Mouse (Mus musculus) WW6 (cell line): Measurements from ENCODE around the gene Gstz1.
"Not testable (repeated sequence)": the region's sequence is repeated elsewhere in the genome, so short reads cannot be mapped to it uniquely, and the experiment has no call there.

Experiments
- DNase-seq: peaks from one replicate; pipeline ENCODE4 v3.0.0-alpha.2; 2013; ENCODE audit warnings: low read depth, low spot score

Gstz1 gene

DNA sequence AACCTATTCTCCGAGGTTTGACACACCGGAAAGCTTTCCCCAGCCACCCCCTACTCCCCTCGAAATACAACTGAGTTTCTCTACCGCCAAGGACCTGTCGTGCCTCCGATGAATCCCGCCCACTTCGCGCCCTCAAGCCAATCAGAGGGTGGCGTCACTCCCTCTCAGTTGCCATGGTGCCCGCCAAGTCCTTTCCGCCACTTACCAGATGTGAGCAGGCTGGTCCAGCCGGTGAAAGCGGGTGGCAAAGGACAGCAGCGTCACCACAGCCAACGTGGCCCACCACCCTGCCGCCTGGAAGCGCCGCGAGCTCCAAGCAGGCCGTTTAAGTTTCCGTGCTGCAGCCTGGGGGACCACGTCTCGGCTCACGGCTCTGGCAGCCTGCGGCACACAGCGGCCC is at the start of gene Gstz1:
Gene Gstz1 (plus strand): TSS at position 200 of the 400 bp plus-strand sequence.
- peak; percentile 72 for DNase-seq

DNA sequence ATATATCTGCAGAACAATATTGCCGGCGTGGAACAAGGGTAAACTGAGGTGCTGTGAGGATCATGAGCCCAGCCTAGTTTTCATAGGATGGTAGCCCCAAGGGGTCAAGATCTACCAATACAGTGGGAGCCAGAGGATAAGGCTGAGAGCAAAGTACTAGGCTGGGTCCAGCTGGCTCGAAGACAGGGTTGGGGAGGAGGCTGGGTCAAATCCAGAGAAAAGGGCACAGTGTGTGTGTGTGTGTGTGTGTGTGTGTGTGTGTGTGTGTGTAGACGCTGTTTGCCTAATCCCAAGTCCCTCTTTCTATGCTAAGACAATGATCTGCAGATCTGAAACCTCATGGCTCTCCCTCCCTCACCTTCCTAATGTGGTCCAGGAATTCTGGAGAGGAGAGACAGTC is 46.6 kb upstream of the Gstz1 start:
- DNase-seq = no peak

DNA sequence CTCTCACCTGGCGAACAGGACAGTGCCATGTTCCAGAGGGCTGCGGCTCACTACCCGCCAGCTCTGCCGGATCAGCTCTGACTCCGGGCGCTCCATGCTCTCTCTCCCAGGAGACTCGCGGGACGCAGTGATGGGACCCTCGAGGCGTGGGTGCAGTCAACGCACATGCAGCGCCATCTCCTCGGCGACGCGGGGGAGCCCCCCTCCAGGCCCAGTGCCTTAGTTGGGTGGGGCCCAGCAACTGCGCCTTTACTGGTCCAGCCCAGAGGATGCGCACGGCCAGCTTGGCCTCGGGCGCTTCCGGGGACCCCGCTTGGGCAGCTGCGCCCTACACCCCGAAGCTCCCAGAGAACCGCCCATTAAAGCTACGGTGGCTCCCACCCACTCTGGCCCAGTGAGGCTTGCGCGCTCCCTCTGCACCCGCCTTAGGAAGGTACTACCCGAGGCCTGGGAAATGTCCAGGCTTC is 44.8 kb upstream of the Gstz1 start, which contains the start of gene Ngb:
Gene Ngb (minus strand): TSS at position 375 of the 467 bp plus-strand sequence.
- no peak for DNase-seq

DNA sequence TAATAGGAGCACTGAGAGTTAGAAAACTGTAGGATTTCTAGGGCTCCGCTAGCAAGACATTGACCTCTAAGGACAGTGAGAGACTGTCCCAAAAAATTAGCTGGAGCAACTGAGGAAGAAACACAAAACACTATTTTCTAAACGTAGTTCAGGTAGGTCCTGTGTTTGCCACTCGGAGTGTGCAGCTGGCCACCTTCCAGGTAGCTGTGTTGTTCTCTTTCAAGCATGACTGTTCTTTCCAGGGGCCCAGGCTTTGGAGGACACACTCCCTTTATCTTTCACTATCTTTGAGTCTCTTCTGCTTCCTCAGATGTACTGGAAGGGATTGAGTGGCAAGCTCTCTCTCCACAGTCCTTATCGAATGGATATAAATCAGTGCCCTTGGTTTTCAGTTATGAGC is 43.5 kb upstream of the Gstz1 start:
- DNase-seq = no peak

DNA sequence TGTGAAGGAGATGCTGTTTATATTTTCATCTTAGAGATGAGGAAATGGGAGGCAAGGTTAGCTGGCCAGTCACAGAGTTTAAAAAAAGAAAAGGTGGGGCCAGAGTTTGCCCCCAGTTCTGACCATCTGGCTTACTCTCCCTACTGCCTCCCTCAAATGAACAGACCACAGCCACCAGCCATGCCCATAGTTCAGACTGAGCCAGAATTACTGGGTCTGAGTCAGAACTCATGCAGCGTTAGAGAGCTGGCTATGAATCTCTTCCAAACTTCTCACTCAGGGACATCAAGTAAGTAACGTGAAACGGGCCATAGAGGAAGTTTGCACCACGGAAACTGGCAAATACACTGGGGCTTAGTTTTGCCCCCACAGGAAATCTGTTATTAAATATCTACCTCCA is 42.2 kb upstream of the Gstz1 start:
- DNase-seq = no peak

DNA sequence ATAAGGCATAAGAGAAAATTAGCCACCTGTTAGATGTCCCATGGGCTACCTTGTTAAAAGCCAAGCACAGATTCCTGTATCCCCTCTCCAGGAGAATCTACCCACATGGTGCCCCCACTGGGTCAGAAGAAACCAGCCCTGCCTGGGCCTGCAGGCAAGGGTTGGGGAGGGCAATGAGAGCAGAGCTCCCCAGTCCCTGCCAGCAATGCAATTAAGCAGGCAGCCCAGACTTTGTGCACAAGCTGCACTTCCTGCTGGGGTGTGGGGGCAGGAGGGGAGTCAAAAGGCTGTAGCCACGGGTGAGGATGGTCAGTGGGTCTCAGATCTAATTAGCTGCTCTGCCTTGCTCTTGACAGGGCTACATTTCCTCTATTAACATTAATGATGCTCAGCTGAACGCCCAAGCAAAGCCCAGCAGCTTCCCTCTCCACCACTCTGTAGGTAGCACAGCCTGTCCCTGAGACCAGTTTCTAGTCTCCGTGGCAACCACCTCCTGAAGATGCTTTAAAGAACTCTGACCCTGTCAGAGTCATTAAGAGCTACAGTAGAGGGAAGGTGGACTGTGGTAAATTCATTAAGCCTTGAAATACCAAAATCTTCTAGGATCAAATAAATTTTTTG is 39.5 kb upstream of the Gstz1 start:
- no peak for DNase-seq

DNA sequence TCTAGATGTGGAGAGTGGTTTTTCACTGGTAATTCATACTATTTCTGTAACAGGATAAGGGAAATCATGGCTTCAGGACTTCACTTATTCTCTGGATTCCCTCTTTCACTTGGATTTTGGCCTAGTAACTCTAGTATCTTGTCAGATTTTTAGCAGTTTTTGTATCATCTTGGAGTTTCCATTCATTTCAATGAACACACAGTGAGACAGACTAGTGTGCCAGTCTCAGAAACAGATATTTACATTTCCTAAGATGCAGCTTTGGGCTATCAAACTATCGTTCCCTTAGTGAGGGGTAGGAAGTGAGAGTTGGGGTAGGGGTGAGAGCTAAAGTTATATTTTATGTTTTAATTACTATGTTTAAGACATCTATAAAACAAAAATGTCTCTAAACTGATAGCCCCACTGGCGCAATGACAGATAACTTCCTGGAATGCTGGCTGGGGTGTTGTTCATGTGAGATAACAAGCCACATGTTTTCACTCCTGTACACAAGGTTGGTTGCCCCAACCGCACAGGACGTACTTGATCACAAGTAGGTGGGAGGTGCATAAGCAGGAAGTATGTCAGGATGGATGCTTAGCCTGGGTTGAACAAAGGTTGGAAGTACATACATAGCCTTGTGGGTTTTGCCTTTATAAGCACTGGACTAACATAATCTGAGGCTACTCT is 24.9 kb upstream of the Gstz1 start:
- no peak for DNase-seq

DNA sequence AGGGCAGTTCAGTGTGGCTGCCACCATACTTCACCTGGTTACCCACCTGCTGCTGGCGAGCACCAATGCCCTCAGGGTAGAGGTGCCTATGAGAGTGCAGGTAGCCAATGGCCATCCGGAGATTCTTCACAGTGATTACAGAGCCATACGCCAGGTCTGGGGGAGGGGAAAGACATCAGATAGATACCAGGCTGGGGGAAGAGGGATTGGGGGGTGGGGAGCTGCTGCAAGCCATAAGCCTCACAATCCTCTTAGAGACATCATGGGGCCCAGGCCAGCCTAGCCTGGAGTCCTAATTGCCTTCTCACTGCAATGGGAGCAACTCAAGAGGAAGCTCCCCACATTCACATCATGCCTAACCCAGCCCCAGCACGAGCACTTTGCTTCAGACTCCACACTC is 19.7 kb upstream of the Gstz1 start:
- no peak for DNase-seq

DNA sequence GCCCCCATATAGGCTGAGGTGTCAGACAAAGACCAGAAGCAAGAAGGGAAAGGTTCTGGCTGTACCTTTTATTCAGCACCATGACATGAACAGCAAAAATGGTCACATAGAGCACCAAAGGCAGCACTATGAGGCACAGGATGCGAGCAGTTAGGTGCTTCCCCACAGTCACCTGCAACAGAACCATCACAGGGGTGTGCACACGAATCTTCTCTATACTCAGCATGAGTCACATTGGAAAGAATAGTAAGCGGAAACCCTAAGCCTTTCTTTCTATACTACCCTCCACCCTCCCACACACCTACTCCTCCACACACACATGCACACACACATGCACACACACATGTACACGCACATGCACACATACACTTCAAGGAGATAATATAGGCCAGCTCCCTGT is 16.7 kb upstream of the Gstz1 start:
- DNase-seq = no peak

DNA sequence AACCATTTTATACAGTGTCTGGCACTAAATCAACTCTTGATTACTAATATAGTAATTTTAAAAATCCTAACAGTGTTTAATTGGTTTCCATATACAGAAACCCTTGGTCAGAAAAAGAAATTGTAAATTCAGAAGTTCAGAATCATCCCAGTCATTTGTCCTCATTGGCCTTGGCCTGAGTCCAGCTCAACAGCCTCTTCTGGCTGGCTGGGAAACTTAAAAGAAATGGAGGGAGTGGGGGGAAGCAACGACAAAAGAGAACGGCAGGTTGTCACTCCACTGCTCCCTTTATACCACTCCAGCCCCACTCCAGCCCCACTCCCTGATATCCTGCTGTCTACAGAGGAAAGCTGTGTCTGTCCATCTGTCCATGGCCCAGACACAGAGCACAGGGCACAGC is 15.8 kb upstream of the Gstz1 start:
- DNase-seq = no peak

DNA sequence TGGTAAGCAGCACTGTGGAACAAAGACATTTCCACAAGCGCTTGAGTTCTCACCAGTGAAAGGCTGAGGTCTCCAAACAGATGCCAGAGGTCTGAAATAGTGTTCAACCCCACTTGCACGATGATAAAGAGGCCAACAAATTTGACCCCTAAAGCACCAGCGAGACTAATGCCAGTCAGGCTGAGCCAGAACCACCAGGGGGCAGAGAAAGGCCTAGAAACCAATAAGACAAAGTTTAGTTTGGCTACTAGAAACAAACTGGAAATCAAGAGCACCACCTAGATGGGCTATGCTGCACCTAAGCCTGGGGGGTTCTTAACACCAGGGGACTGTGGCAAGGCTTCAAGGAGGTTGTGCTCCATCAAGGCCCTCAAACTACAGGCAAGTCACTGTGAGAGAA is 15.3 kb upstream of the Gstz1 start:
- DNase-seq = no peak

DNA sequence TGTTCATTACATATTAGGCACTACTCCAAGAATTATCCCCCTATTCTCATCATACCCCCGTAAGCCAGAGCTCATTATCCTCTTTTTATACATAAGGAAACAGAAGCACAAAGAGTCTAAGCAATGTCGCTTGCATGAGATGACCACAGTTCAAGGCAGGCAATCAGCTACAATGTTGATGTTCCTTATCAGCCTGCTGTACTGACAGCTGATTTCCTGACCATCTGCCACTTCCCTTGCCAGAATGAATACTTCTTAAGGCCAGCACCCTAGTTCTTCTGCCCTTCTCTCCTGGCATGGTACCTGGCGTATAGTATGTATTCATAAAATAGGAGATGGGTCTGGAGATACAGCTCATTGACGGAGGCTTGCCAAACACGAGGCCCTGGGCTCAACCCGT is 14.8 kb upstream of the Gstz1 start:
- no peak for DNase-seq

DNA sequence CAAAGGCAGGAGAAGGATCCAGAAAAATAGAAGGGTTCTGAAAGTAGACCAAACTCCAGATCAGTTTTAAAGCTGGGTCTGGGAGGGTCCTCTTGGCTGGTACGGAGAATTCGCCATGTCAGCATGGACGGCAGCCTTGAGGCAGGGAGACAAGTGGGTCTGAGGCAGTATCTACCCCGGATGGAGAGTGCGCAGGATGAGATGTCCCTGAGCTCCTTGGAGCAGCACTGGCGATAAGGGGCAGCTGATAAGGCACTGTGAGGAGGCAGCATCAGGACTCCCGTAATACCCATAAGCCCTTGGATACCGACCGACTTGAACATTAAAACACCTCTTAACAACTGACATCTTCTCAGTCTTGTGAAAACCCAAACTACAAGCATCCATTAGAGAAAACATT is 14.2 kb upstream of the Gstz1 start:
- DNase-seq = no peak

DNA sequence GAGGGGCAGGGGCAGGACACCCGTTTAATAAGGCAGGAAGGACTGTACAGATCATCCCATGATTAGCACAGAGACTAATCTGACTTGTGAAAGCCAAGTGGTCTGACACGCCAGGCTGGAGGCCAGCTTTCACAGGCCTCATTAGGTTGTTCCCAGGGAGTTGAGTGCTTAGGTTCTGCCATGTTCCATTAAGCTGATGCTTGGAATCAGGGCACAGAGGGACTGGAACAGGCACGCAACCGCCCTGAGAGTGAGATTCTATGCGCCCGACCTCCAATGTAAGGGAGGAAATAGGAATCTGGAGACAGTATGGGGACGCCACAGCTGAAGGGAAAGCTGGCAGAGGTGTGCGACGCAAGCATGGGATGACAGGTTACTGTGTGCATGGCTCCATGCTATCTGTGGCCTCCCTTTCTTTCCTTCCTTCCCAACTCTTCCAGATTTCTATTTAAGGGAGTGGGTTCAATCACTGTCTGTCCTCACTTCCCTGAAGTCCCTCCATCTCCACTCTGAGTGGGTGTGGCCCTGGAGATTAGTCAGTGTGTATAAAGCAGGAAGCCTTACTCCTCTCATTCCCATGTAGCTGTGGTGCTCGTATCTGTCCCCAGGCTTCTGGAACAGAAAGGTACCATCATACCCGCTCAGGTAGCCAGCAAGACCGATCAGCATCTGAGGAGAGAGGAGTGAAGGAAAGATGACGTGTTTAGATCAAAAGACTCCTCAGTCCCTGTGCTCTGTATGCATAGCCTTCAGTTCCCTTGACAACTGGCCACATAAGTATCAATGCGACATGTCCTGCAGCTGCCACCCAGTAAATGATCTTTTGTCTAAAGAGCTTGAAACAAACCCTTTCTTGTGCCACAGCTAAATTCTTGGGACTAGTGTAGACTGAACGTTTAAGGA is 9.3 kb upstream of the Gstz1 start:
- DNase-seq = no peak

DNA sequence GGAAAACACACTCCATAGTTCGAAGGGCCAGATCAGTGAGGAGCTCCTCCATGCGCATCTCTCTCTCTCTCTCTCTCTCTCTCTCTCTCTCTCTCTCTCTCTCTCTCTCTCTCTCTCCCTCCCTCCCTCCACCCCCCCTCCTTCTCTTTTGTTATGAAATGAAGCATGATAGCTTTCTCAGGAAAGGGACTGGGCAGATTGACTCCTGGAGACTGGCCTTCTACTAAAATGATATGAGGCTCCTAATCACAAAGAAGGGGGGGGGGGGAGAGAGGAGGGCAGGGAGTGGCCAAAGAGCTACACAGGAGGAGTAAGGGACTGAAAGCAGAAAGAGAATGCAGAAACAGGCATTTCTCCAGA is 8.6 kb upstream of the Gstz1 start:
- no peak for DNase-seq

DNA sequence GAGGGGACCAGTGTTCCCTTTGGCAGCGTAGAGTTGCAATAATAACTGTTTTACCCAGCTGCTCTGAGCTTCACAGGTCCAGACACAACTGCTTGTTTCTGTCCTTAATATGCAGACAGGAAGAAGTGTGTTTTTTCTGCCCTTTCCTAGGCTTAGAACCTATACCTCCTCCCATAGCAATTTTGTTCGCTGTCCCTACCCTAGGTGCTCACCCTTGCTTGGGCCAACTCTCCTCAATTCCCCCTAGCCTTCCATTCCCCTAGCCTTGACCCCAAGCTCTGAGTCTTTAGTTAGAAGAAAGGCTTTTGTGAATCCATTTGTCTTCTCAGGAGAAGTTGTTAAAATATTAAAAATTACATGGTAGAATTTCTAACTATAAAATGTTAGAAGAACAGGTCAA is 8.2 kb upstream of the Gstz1 start:
- DNase-seq = no peak

DNA sequence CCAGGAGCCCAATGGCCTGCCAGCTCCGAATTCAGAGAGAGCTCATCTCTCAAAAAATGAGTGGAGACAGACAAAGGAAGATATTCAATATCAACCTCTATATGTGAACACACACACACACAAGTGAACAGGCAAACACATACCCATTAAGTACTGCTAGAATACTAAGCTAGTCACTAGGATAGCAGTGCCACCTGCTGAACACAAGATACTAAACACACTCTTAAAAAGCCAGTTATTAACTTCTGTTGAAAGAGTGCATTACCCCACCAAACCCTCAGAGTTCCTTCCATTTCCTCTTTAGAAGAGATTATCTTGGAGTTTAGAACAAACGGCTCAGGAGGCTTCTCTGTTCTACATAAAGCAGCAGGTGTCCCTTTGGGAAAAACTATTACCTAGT is 4.8 kb upstream of the Gstz1 start:
- no peak for DNase-seq

DNA sequence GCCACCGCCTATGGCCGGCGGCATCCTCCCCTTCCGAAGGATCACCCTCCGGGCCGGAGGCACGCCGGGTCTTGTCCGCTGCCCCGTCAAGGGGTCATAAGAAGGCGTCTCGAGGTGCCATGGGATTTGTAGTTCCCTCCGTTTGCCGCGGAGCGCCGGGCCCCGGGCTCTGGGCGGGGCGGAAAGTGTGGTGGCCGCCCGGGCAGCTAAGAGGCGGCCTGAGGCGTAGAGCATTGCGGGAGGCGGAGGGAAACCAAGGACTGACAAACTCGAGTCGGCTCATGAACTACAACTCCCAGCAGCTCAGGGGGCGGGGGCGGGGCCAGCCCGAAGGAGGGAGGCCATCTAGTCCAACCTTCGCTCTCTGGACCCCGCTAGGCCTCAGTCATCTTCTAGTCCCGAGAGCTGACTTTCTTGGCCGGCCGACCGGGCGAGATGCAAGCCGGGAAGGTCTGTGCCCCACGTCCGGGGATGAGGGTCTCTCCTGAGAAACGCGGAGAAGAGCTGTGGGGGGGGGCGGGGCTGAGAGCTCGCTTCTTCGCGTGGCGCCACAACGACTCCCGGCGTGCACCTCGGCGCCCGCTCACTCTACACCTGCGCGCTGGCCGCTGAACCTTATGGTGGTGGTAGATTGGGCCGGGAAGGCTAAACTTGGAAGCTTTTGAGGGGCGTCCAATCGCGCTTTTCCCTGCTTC is 577 bp downstream of the Gstz1 start, which contains the start of gene Pomt2:
Gene Pomt2 (minus strand): TSS at position 574 of the 695 bp plus-strand sequence.
- DNase-seq = peak; percentile 91

DNA sequence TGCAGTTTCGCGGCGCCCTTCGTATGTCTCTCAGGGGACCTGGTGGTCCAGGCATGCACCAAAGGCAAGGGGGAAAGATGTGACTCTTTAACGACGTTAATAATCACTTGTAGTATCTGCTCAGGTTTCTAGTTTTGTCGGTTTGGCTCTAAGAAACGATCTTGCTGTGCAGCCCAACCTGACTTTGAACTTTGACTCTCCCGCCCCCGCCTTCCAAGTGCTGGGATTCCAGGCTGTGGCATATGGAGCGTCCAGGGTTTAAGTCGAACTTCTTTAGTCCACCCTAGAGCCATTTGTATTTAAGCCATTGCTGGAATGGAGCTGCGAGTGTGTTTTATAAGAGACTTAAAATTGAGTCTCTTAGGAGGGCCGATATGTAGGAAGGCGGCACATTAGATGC is 1.2 kb downstream of the Gstz1 start:
- no peak for DNase-seq

DNA sequence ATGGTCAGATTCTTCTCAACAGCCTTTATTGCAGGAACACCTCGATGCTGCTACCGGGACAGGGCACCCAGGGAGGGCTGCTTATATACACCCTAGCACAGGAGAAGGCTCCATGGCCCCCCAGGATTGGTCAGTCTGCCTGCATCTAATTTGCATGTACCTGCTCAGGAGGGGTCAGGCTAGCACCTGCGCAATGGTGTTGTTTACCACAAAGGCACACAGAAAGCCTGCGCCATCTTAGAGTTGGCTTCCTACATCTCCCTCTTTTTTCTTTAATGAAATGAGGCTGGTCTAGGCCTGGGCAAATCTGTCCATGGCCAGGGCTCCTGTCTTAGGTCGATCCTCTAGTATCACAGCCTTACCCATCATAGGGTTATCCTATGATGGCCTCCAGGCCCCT is 2.5 kb downstream of the Gstz1 start:
- DNase-seq = no peak

DNA sequence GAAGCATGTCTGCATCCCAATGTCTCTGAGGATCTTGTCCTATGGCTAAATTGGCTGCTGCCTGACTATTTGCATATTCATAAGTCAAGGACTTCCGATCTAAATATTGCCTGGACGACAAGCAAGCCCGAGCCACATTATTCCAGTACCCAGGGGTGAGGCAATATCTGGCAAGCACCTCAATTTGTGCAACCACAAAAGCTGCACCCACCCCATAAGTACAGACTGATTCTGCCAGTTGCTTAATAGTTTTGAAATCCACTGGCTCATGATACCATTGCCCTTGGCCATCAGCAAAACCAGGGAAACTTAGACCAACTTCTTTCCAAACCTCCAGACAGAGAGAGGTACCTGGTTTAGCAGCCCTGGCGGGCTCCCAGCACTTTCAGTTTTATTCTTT is 7.5 kb downstream of the Gstz1 start:
- DNase-seq = not testable (repeated sequence)

DNA sequence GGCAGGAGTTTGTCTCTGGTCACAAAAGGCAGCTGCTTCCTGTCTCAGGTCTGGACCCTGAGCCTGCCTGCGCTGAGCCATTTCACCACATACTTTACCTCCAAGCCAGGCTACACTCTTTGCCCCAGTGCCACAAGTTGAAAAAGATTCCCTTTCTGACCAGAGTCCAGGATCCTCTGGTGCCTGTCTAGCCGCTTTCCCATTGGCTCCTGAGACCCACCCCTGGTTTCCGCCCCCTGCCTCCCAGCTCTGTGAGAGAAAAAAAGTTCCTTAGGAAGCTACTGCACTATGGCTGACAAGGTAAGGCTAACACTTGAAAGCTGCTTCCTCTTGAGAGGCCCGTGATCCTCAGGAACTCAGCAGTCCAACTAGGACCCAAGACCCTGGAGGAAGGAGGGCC is 10.4 kb downstream of the Gstz1 start:
- DNase-seq = no peak
